Mouse (Mus musculus): ENCODE measurements around the gene Tet1.

GRCm38 (mm10) chr10:62906336-62906735 is 2.5 kb downstream of the Tet1 start:
- TF ChIP-seq POLR2A (IDR thresholded peaks at IDR 0.05; ENCODE audit: control insufficient read depth in 1 of 2, insufficient read depth in 1 of 2, low read depth in 1 of 2, low read length in 2 of 2, poor library complexity in 1 of 2) (no peak), CTCF (IDR thresholded peaks at IDR 0.05 in 2 of 3, conservative IDR thresholded peaks at IDR 0.05 in 1 of 3; ENCODE audit: control insufficient read depth in 1 of 3, insufficient read depth in 1 of 3, low read depth in 2 of 3, low read length in 3 of 3, poor library complexity in 1 of 3, severe bottlenecking in 1 of 3) (no peak), MAFK (IDR thresholded peaks at IDR 0.05; ENCODE audit: borderline replicate concordance, low read depth, low read length) (no peak), MAX (IDR thresholded peaks at IDR 0.05; ENCODE audit: low read length) (no peak)
